Mouse (Mus musculus): Measurements from ENCODE around the gene 4930596D02Rik.

4930596D02Rik gene

GRCm38 (mm10) chr14:35811878-35812277, at the start of gene 4930596D02Rik:
TSS of gene 4930596D02Rik (minus strand) at chr14:35811978.
- DNase-seq (ENCODE audit: low spot score): no peak

DNA sequence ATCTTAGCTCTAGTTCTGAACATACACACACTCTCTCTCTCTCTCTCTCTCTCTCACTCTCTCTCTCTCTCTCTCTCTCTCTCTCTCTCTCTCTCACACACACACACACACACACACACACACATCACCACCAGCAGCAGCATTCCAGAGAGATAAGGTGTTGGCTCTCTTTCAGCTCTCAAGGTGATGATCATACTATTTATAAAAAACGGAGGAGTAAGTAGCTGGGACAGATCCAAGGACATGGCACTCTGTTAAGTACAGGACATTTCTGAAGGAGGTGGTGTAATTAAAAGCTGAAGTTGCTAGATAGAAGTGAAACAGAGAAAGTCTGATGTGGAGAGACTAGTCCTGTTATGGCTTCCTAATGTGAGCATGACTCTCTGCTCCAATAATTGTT, 41.5 kb upstream of the 4930596D02Rik start:
- DNase-seq (ENCODE audit: low spot score): no peak

DNA sequence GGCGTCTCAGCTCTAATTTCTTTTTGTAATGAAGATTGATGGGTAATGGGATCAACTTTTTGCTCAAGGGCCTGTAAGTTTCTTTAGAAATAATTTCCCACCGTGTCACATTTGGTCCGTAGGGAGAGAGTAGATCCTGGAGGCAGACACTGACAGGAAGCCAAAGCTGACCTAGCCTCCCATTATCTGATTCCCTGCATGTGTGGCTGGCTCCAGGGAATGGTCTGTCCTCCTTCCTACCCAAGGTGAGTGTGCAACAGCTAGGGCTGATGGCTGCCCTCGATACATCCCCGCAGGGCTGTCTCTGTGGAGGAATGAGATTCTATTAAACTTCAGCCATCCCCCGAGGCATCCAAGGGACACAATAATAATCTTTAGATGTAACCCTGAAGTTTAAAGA, 33.5 kb upstream of the 4930596D02Rik start:
- DNase-seq (ENCODE audit: low spot score): no peak

DNA sequence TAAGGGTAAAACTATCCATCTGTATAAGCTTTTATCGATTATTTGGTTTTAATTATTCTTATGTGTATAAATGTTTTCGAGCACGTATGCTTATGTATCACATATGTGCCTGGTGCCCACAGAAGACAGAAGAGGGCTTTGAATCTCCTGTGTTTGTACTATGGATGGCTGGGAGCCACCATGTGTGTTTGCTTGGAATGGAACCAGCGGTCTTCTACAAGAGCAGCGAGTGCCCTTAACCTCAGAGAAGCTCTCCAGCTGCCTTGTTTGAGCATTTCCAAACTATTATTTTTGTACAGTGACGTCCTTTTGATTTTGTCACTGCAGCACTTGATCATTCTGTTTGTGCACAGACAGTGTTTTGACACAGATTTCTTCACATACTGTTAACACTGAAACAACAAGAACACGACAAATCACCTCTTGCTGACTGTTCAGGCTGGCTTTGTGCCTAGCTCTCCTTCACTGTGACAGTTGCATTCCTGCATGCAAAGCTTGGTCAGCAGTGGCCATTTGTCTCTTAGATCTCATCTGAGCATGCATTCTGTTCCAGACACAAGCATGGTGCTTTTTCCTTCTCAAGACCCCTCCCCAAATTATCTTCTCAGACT, 30.4 kb upstream of the 4930596D02Rik start:
- no peak for DNase-seq (ENCODE audit: low spot score)

GRCm38 (mm10) chr14:35792656-35793213, 19.0 kb downstream of the 4930596D02Rik start:
- DNase-seq (ENCODE audit: low spot score): no peak

DNA sequence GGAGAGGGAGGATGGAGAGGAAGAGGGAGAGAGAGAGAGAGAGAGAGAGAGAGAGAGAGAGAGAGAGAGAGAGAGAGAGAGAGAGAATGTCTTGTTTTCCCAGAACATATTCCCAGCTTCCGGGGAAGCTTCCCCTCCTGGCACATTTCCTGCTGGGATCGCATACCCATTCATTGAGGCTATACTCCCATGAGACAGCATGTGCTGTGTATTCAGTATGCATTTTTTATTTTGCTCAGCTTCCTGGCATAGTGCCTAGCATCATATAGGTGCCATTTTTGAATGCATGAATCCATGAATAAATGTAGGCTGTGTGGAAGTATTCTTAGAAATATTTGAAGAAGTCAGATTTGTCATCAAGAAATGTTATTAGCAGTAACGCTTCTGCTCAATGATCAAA, 31.7 kb downstream of the 4930596D02Rik start:
- DNase-seq (ENCODE audit: low spot score): no peak

DNA sequence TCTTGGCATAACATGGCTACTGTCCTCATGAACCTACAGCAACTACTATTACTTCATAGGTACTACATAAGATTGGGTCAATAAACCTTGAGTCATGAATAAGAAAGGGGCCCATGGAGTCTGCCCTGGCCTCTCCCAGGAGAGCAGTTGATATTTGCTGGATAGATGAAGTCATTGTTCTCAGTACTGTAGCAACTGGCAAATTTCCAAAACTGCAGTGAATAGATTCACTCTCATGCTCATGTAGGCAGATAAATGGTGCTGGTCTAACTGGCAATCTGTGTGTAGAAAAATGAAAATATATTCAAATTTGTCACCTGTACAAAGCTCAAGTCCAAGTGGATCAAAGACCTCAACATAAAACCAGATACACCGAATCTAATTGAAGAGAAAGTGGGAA, 38.5 kb downstream of the 4930596D02Rik start:
- no peak for DNase-seq (ENCODE audit: low spot score)
